Mouse (Mus musculus) G1E (cell line): Measurements from ENCODE around the gene March6. TPM values are rescaled to one million over a fixed set of nuclear protein-coding genes. Genes with fewer than 3 reads are reported as not detected.

ENCODE experiments used
- ATAC-seq: 2 replicates; pipeline ENCODE4 v1.8.0; 2016; ENCODE audit warnings: mild to moderate bottlenecking; ENCODE audit not compliant: insufficient number of reproducible peaks, poor library complexity, low FRiP score, severe bottlenecking; ENCODE audit errors: extremely low read depth
- DNase-seq: peaks from one replicate; pipeline ENCODE4 v3.0.0; 2012; ENCODE audit warnings: low spot score
- H3K27me3 ChIP-seq: 2 replicates; pipeline ENCODE4 v1.6.1; 2012; ENCODE audit warnings: mild to moderate bottlenecking, low read length, inconsistent platforms; ENCODE audit not compliant: insufficient read depth
- H3K36me3 ChIP-seq: replicated peaks from 2 replicates; pipeline ENCODE3; 2012; ENCODE audit warnings: mild to moderate bottlenecking, inconsistent platforms
- H3K4me1 ChIP-seq: 2 replicates; pipeline ENCODE4 v1.6.1; 2012; ENCODE audit warnings: low read depth, low read length, inconsistent platforms, mixed read lengths; ENCODE audit not compliant: insufficient read depth
- H3K4me3 ChIP-seq: 2 replicates; pipeline ENCODE4 v1.5.1; 2012; ENCODE audit warnings: low read depth, mild to moderate bottlenecking, inconsistent platforms, low read length, moderate library complexity, mixed read lengths
- H3K9me3 ChIP-seq: replicated peaks from 2 replicates; pipeline ENCODE4 v1.6.1; 2012; ENCODE audit warnings: inconsistent platforms
- CTCF ChIP-seq: IDR thresholded peaks from 2 replicates; pipeline ENCODE4 v1.5.1; 2012; ENCODE audit warnings: low read depth, low read length, inconsistent platforms, mixed read lengths
- GATA1 ChIP-seq: IDR thresholded peaks from 2 replicates; pipeline ENCODE4 v1.6.1; 2012; ENCODE audit warnings: borderline replicate concordance, low read length, inconsistent platforms, mixed read lengths
- GATA2 ChIP-seq: IDR thresholded peaks from 2 replicates; pipeline ENCODE4 v1.6.1; 2012; ENCODE audit warnings: low read depth, low read length, inconsistent platforms, borderline replicate concordance
- POLR2AphosphoS5 ChIP-seq: IDR thresholded peaks from 2 replicates; pipeline ENCODE4 v1.6.1; 2012; ENCODE audit warnings: low read depth, low read length, inconsistent platforms; ENCODE audit not compliant: insufficient replicate concordance
- TAL1 ChIP-seq: conservative IDR thresholded peaks from 2 replicates; pipeline ENCODE4 v1.6.1; 2012; ENCODE audit warnings: low read depth, low read length, inconsistent platforms, mixed read lengths
- polyA plus RNA-seq: library from polyadenylated mRNA; stranded (reverse); fragments of >175 nt; gene quantifications from 2 replicates; pipeline ENCODE4 v1.2.3, GENCODE M21; 2012
- total RNA-seq, 2 experiments: library from RNA; stranded (forward) in 1 of 2; stranded (reverse) in 1 of 2; fragments of 200-1000 nt in 1 of 2; fragments of >200 nt in 1 of 2; fragmentation: Nextera tagmentation in 1 of 2; gene quantifications; 2 replicates each; pipeline ENCODE4 v1.2.3; 2014 to 2017

The March6 gene
- total and polyA plus RNA-seq, 3 experiments = 44.3 to 64.9 (median 61.1) TPM

- H3K4me3 ChIP-seq = no peak overlapping the region
- H3K36me3 ChIP-seq = peaks cover 71% of the 10 kb centered on the region
- TF ChIP-seq TAL1 = no peak
- TF ChIP-seq GATA2 = no peak
- no peak for TF ChIP-seq GATA1
- no peak for TF ChIP-seq CTCF
- no peak for TF ChIP-seq POLR2AphosphoS5
- no peaks in the 10 kb centered on the region for H3K27me3 ChIP-seq
- DNase-seq = no peak
- H3K9me3 ChIP-seq = no peaks in the 10 kb centered on the region
- no peak for ATAC-seq
- peaks cover 10% of the 10 kb centered on the region for H3K4me1 ChIP-seq
These were observed 57.9 kb downstream of the March6 start for GRCm38 (mm10) chr15:31472645-31473574.

GRCm38 (mm10) chr15:31471529-31471928 is 59.3 kb downstream of the March6 start:
- H3K36me3 ChIP-seq = peaks cover 73% of the 10 kb centered on the region

GRCm38 (mm10) chr15:31469497-31469896 is 61.4 kb downstream of the March6 start:
- TF ChIP-seq TAL1 (no peak), CTCF (no peak), GATA2 (no peak), POLR2AphosphoS5 (no peak), GATA1 (no peak)
- Histone ChIP-seq H3K9me3 (no peaks in the 10 kb centered on the region), H3K4me1 (no peaks in the 10 kb centered on the region), H3K36me3 (peaks cover 76% of the 10 kb centered on the region), H3K27me3 (no peaks in the 10 kb centered on the region), H3K4me3 (no peak overlapping the region)
- ATAC-seq (no peak), DNase-seq (no peak)

More at GRCm38 (mm10) chr15:31471529-31471928, 59.3 kb downstream of the March6 start:
- no peak overlapping the region for H3K4me3 ChIP-seq
- H3K27me3 ChIP-seq = no peaks in the 10 kb centered on the region
- TF ChIP-seq CTCF (no peak), GATA1 (no peak), POLR2AphosphoS5 (no peak), TAL1 (no peak), GATA2 (no peak)
- peaks cover 3% of the 10 kb centered on the region for H3K4me1 ChIP-seq
- DNase-seq (no peak), ATAC-seq (no peak)
- H3K9me3 ChIP-seq = no peaks in the 10 kb centered on the region

GRCm38 (mm10) chr15:31468806-31469205 is 62.0 kb downstream of the March6 start:
- DNase-seq (no peak), ATAC-seq (no peak)
- Histone ChIP-seq H3K36me3 (peaks cover 76% of the 10 kb centered on the region), H3K9me3 (no peaks in the 10 kb centered on the region), H3K27me3 (no peaks in the 10 kb centered on the region), H3K4me3 (no peak overlapping the region), H3K4me1 (no peaks in the 10 kb centered on the region)
- TF ChIP-seq CTCF (no peak), GATA2 (no peak), POLR2AphosphoS5 (no peak), TAL1 (no peak), GATA1 (no peak)

- TF ChIP-seq CTCF (no peak), GATA1 (no peak), TAL1 (no peak), POLR2AphosphoS5 (no peak), GATA2 (no peak)
- Histone ChIP-seq H3K36me3 (peaks cover 86% of the 10 kb centered on the region), H3K9me3 (no peaks in the 10 kb centered on the region), H3K4me1 (no peaks in the 10 kb centered on the region), H3K27me3 (no peaks in the 10 kb centered on the region), H3K4me3 (no peak overlapping the region)
- DNase-seq = no peak
- ATAC-seq = no peak
These were observed 64.1 kb downstream of the March6 start for GRCm38 (mm10) chr15:31466749-31467148.

- Histone ChIP-seq H3K9me3 (no peaks in the 10 kb centered on the region), H3K36me3 (peaks cover 86% of the 10 kb centered on the region), H3K27me3 (no peaks in the 10 kb centered on the region), H3K4me3 (no peak overlapping the region), H3K4me1 (no peaks in the 10 kb centered on the region)
- ATAC-seq = no peak
- DNase-seq = no peak
- TF ChIP-seq GATA1 = no peak
- no peak for TF ChIP-seq CTCF
- TF ChIP-seq POLR2AphosphoS5 = no peak
- TF ChIP-seq TAL1 = no peak
- no peak for TF ChIP-seq GATA2
These were observed 64.6 kb downstream of the March6 start for GRCm38 (mm10) chr15:31466295-31466694.
